Mouse (Mus musculus) heart, adult 8-10 months (tissue): ENCODE measurements around the gene Olfr371. TPM values are rescaled to one million over a fixed set of nuclear protein-coding genes. Genes with fewer than 3 reads are reported as not detected.

ENCODE experiments used
- DNase-seq: peaks from one replicate; pipeline ENCODE4 v3.0.0; 2022; ENCODE audit warnings: low spot score
- total RNA-seq, 4 experiments: library from RNA; stranded (reverse); gene quantifications; 2 replicates each; pipeline ENCODE4 v1.2.4; 2022

The Olfr371 gene
- total RNA-seq: not detected

DNA sequence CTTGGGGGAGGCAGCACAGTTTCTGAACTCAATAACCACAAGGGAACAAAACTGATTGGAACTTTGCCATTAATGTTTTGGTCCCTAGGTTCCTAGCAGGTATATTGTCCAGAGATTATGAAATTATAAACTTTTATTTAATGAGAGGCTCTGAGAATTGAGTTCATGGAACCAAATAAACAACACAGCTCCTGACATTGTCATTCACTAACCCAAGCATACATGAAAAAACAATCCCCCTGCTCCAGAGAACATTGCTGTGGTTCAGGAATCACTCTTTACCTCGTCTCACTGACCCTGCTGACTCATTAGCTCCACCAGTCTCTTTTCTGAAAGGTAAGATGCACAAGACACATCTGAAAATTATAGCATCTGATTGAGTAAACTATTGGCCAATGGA, at the start of gene Olfr371:
Gene Olfr371, plus strand, starts transcription at position 301 of the 400 bp plus-strand sequence.
- DNase-seq: no peak

DNA sequence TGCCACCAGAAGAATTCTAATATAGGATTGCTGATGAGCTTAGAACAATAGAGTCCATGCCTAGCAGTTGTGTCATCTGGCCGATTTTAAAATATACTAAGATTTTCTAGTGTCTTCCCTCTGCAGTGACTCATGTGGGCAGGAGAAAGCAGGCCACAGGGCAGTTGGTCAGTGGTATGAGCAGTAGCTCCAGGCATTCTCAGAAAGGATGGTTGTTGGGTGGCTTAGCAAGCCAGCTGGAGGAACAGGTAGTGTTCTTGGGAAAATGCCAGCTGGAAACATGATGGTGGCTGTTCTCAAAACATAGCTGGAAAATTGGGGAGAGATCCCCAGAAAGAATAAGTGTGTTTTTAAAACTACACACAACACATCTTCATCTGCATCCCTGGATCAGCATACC, 33.4 kb upstream of the Olfr371 start:
- DNase-seq: no peak

DNA sequence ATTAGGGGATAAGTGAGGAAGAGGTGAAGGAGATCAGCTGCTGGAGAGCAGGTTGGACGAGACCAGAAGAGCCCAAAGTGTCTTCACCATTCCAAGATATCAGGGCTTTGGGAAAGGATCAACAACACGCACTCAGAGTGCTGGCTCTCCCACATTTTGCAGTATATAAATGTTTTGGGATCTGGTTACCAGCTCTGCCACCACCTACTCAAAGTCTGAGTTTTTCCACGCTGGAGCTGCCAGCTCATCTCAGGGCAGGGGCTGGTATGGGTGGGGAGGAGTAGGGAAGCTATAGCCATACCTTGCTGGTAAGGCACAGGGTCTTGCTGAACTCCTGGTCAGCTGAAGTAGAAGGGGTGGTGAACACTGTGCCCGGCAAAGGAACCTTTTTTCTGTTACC, 5.6 kb upstream of the Olfr371 start:
- DNase-seq: no peak

DNA sequence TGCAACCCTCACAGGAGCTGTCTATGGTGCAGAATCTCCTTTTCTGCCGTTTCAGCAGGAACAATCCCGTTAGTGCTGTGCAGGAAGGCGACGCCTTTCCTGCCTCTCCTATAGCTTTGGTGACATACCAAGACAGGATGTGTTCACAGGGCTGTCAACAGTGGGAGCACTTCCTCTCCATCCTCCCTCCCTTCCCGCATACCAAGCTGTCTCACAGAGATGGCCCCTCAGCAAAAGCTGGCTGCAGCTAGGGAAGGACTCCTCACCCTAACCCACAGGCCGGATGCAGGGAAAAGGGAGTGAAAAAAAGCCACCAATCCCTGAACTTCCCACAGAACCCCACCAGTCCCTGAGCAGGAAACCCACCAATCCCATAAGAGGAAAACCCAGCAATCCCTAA, 4.8 kb upstream of the Olfr371 start:
- DNase-seq: peak; percentile 18

DNA sequence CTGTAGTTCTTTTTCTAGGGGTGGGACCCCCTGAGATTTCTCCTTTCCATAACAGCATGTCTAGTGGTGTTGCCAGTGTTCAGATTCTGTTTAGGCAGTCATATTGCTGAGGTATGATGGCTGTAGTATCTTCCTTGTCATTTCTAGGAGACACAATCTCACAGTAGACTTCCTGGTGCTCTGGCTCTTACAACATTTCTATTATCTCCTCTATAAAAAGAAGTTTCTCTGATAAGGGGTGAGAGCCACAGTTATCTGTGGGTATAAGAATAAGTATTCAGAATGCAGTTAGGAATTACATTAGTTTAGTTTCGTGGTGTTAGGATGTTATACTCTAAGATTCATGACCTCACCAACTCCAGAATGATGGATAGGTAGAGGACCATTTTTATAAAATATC, 1.5 kb downstream of the Olfr371 start:
- DNase-seq: no peak

Other genes with a start within 250 kb of the Olfr371 start
- gene Junb, start 247.3 kb upstream of the Olfr371 start, total RNA-seq: 10 to 100 TPM; 17.8 to 32.3 (median 23.9) TPM
- gene Hook2, start 235.4 kb upstream of the Olfr371 start, total RNA-seq: 1 to 10 TPM; 1.9 to 3.5 (median 2.7) TPM
- gene Best2, start 211.5 kb upstream of the Olfr371 start, total RNA-seq: not detected
- 10 to 100 TPM; 63.5 to 72.5 (median 65.4) TPM for gene Asna1, start 200.7 kb upstream of the Olfr371 start, total RNA-seq
- gene Trir, start 199.2 kb upstream of the Olfr371 start, total RNA-seq: 10 to 100 TPM; 76.6 to 90.6 (median 78.6) TPM
- gene Tnpo2, start 189.1 kb upstream of the Olfr371 start, total RNA-seq: 10 to 100 TPM; 29.6 to 32.4 (median 30.8) TPM
- 1 to 10 TPM; 2.9 to 4.0 (median 3.3) TPM for gene Fbxw9, start 165.9 kb upstream of the Olfr371 start, total RNA-seq
- gene Gm5741, start 158.0 kb upstream of the Olfr371 start, total RNA-seq: not detected
- 10 to 100 TPM; 32.7 to 36.4 (median 35.5) TPM for gene Dhps, start 154.2 kb upstream of the Olfr371 start, total RNA-seq
- gene Wdr83os, start 145.2 kb upstream of the Olfr371 start, total RNA-seq: 10 to 100 TPM; 40.8 to 45.3 (median 43.6) TPM
- 10 to 100 TPM; 26.6 to 32.4 (median 30.0) TPM for gene Wdr83, start 144.7 kb upstream of the Olfr371 start, total RNA-seq
- gene Man2b1, start 142.7 kb upstream of the Olfr371 start, total RNA-seq: 10 to 100 TPM; 21.9 to 36.3 (median 26.3) TPM
- 1 to 10 TPM; 2.1 to 3.0 (median 2.7) TPM for gene Zfp791, start 102.9 kb upstream of the Olfr371 start, total RNA-seq
- not detected for gene Cks1brt, start 74.1 kb upstream of the Olfr371 start, total RNA-seq
- 1 to 10 TPM; 5.0 to 7.0 (median 5.3) TPM for gene Orc6, start 73.6 kb downstream of the Olfr371 start, total RNA-seq
- 10 to 100 TPM; 66.9 to 68.9 (median 67.8) TPM for gene Vps35, start 73.8 kb downstream of the Olfr371 start, total RNA-seq
- 100 to 1,000 TPM; 470 to 539 (median 495) TPM for gene Mylk3, start 160.4 kb downstream of the Olfr371 start, total RNA-seq
- 10 to 100 TPM; 13.9 to 17.5 (median 16.3) TPM for gene 4921524J17Rik, start 206.8 kb downstream of the Olfr371 start, total RNA-seq